In genomic region chr1:23173054-23173802, GRCm38 (mm10) we compare ENCODE assay signal across 13 mouse cellular contexts.
DNase-seq lines count a peak whose midpoint lies in the region; ATAC-seq and TF ChIP-seq lines count a peak whose summit lies in the region.
"Had no signal": no experiment of that assay in that cellular context is flagged by ENCODE, and none has a peak within 500 bp of the region (broad histone marks: within the 10 kb centered on the region; RNA-seq: fewer than 3 reads in every experiment).

No protein-coding gene starts in this region.

- H3K9me3 ChIP-seq in lung, postnatal 0 days (ENCODE audit: low read length), result no peaks in the 10 kb centered on the region
- H3K9me3 ChIP-seq: embryonic facial prominence, embryonic 15.5 days had no signal

- H3K27me3 ChIP-seq in lung, postnatal 0 days (replicated peaks; ENCODE audit: insufficient read depth, low read length), result no peaks in the 10 kb centered on the region
- H3K27me3 ChIP-seq: embryonic facial prominence, embryonic 15.5 days had no signal

- peak; percentile 65 for ATAC-seq in lung, postnatal 0 days
- ATAC-seq: forebrain, postnatal 0 days had no signal

- TF ChIP-seq CTCF in lung, postnatal 0 days (IDR thresholded peaks at IDR 0.05), result no peak

- H3K36me3 ChIP-seq in lung, postnatal 0 days (ENCODE audit: insufficient read depth, low read length), result no peaks in the 10 kb centered on the region
- H3K36me3 ChIP-seq: embryonic facial prominence, embryonic 15.5 days had no signal

- peak; percentile 42 to 48 for DNase-seq in heart, adult 18-20 months
- DNase-seq in heart, postnatal 25 days (ENCODE audit: low spot score), result no peak
- peak; percentile 46 for DNase-seq in adipocyte (ENCODE audit: low spot score)
- peak; percentile 31 for DNase-seq in kidney, adult 18-20 months
- peak; percentile 63 for DNase-seq in lung, postnatal 0 days (ENCODE audit: low spot score)
- no peak for DNase-seq in thymus, postnatal 14 days
- DNase-seq in yolk sac, embryonic 10.5 days (ENCODE audit: low spot score), result no peak
- DNase-seq in embryo, embryonic 10.5 days (ENCODE audit: low spot score), result no peak
- DNase-seq: cerebellum, adult 11-12 months; forebrain, postnatal 0 days; liver had no signal

- no peaks in the 10 kb centered on the region for H3K4me1 ChIP-seq in lung, postnatal 0 days (ENCODE audit: insufficient read depth, low read depth, low read length)

- TF ChIP-seq EP300 in lung, postnatal 0 days (IDR thresholded peaks at IDR 0.05), result no peak

- intact Hi-C loops in heart, postnatal 25 days (cut with DNase I), result no loop called here

- H3K9ac ChIP-seq in lung, postnatal 0 days (replicated peaks; ENCODE audit: low read depth), result no peak overlapping the region
- H3K9ac ChIP-seq: embryonic facial prominence, embryonic 15.5 days; forebrain, postnatal 0 days had no signal

- H3K4me3 ChIP-seq in lung, postnatal 0 days (ENCODE audit: low read depth, low read length), result no peak overlapping the region
- H3K4me3 ChIP-seq: embryonic facial prominence, embryonic 15.5 days had no signal

- H3K27ac ChIP-seq in lung, postnatal 0 days (ENCODE audit: low read length), result peak overlapping the region; percentile 63
- H3K27ac ChIP-seq: embryonic facial prominence, embryonic 15.5 days had no signal

- H3K4me2 ChIP-seq in lung, postnatal 0 days (replicated peaks; ENCODE audit: low read depth, low read length), result peak overlapping the region; percentile 11; the same call in 1 of the 2 replicates
- H3K4me2 ChIP-seq: embryonic facial prominence, embryonic 15.5 days; midbrain, embryonic 11.5 days had no signal

- WGBS in lung, postnatal 0 days, result 30% methylated on average over 7 of the region's 7 CpGs

Comparison
In these comparisons a context has a peak if more than half of its experiments do, and no peak if none do; other contexts are left out.
1. DNase-seq: peak in heart, adult 18-20 months (2 of 2), adipocyte (single experiment), kidney, adult 18-20 months (single experiment) and lung, postnatal 0 days (single experiment); none in heart, postnatal 25 days (single experiment), thymus, postnatal 14 days (single experiment), yolk sac, embryonic 10.5 days (single experiment) and embryo, embryonic 10.5 days (single experiment).